Mouse (Mus musculus) G1E (cell line): ENCODE measurements around the gene Faiml. TPM values are rescaled to one million over a fixed set of nuclear protein-coding genes. Genes with fewer than 3 reads are reported as not detected.

Experiments used
- ATAC-seq: 2 replicates; pipeline ENCODE4 v1.8.0; 2016; ENCODE audit warnings: mild to moderate bottlenecking; ENCODE audit not compliant: insufficient number of reproducible peaks, poor library complexity, low FRiP score, severe bottlenecking; ENCODE audit errors: extremely low read depth
- DNase-seq: peaks from one replicate; pipeline ENCODE4 v3.0.0; 2012; ENCODE audit warnings: low spot score
- H3K27me3 ChIP-seq: 2 replicates; pipeline ENCODE4 v1.6.1; 2012; ENCODE audit warnings: mild to moderate bottlenecking, low read length, inconsistent platforms; ENCODE audit not compliant: insufficient read depth
- H3K36me3 ChIP-seq: replicated peaks from 2 replicates; pipeline ENCODE3; 2012; ENCODE audit warnings: mild to moderate bottlenecking, inconsistent platforms
- H3K4me1 ChIP-seq: 2 replicates; pipeline ENCODE4 v1.6.1; 2012; ENCODE audit warnings: low read depth, low read length, inconsistent platforms, mixed read lengths; ENCODE audit not compliant: insufficient read depth
- H3K4me3 ChIP-seq: 2 replicates; pipeline ENCODE4 v1.5.1; 2012; ENCODE audit warnings: low read depth, mild to moderate bottlenecking, inconsistent platforms, low read length, moderate library complexity, mixed read lengths
- H3K9me3 ChIP-seq: replicated peaks from 2 replicates; pipeline ENCODE4 v1.6.1; 2012; ENCODE audit warnings: inconsistent platforms
- CTCF ChIP-seq: IDR thresholded peaks from 2 replicates; pipeline ENCODE4 v1.5.1; 2012; ENCODE audit warnings: low read depth, low read length, inconsistent platforms, mixed read lengths
- GATA1 ChIP-seq: IDR thresholded peaks from 2 replicates; pipeline ENCODE4 v1.6.1; 2012; ENCODE audit warnings: borderline replicate concordance, low read length, inconsistent platforms, mixed read lengths
- GATA2 ChIP-seq: IDR thresholded peaks from 2 replicates; pipeline ENCODE4 v1.6.1; 2012; ENCODE audit warnings: low read depth, low read length, inconsistent platforms, borderline replicate concordance
- POLR2AphosphoS5 ChIP-seq: IDR thresholded peaks from 2 replicates; pipeline ENCODE4 v1.6.1; 2012; ENCODE audit warnings: low read depth, low read length, inconsistent platforms; ENCODE audit not compliant: insufficient replicate concordance
- TAL1 ChIP-seq: conservative IDR thresholded peaks from 2 replicates; pipeline ENCODE4 v1.6.1; 2012; ENCODE audit warnings: low read depth, low read length, inconsistent platforms, mixed read lengths
- polyA plus RNA-seq: library from polyadenylated mRNA; stranded (reverse); fragments of >175 nt; gene quantifications from 2 replicates; pipeline ENCODE4 v1.2.3, GENCODE M21; 2012
- total RNA-seq, 2 experiments: library from RNA; stranded (forward) in 1 of 2; stranded (reverse) in 1 of 2; fragments of 200-1000 nt in 1 of 2; fragments of >200 nt in 1 of 2; fragmentation: Nextera tagmentation in 1 of 2; gene quantifications; 2 replicates each; pipeline ENCODE4 v1.2.3; 2014 to 2017

The Faiml gene
- total and polyA plus RNA-seq, 3 experiments: not detected

DNA sequence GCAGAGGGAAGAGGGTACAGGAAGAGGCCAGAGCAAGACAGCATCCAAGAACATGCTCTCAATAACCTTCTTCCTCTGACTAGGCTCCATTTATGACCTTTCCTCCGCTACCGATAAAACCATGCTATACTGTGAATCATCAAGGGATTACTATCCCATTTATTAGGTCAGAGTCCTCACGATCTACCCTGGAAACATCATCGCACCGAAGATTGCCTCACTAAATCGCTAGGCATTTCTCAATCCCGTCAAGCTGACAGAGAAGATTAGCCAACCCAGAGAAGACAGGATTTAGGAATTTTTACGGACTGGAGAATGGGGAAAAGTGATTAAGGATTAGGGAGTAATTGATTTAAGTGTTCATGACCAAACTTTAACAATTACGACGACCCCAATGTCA is 1.2 kb upstream of the Faiml start:
- Histone ChIP-seq H3K4me3 (no peak overlapping the region), H3K4me1 (peaks cover 49% of the 10 kb centered on the region), H3K9me3 (no peaks in the 10 kb centered on the region), H3K36me3 (no peaks in the 10 kb centered on the region), H3K27me3 (no peaks in the 10 kb centered on the region)
- DNase-seq: no peak
- no peak for ATAC-seq
- TF ChIP-seq GATA1 (no peak), GATA2 (no peak), POLR2AphosphoS5 (no peak), TAL1 (no peak), CTCF (no peak)

DNA sequence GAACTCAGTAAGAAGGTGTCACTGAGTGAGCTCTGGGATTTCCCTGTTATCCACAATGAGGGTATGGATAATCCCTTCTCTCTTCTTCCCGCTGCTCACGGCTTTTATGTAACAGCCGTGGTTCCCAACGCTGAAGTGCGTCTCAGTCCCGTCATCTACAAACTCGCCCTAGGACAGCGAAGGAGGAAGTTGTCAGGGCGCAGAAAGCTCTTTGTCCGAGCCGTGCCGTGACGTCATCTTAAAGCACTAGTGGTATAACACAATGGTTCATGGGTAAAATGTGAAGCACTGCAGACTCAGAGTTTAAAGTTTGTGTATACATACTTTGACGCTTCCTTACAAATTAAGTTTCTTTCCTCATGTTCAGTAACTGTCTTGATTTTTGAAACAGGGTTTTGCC is 7.6 kb downstream of the Faiml start:
- TF ChIP-seq GATA2 (no peak), GATA1 (no peak), POLR2AphosphoS5 (no peak), CTCF (no peak), TAL1 (no peak)
- H3K4me1 ChIP-seq: no peaks in the 10 kb centered on the region; the same call in none of the 2 replicates
- H3K27me3 ChIP-seq: no peaks in the 10 kb centered on the region
- peaks cover 12% of the 10 kb centered on the region for H3K9me3 ChIP-seq
- DNase-seq (no peak), ATAC-seq (no peak)
- no peak overlapping the region for H3K4me3 ChIP-seq
- H3K36me3 ChIP-seq: no peaks in the 10 kb centered on the region

DNA sequence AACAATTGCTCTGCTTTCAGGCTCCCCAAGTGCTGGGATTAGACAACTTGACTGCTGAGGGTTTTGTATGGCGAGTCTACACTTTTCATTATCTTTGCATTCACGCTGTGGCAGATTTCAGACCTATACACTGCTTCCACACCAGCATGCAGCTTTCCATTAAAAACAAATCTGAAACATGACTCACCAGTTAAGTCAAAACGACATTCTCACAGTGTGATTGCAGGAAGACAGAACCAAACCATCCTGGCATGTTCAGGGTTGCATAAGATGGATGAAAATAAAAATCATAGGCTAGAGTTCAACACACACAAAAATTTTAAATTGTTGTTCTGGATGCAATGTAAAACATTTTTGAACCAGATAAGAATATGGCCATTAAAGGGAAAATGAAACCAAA is 12.5 kb downstream of the Faiml start:
- Histone ChIP-seq H3K4me3 (no peak overlapping the region), H3K27me3 (no peaks in the 10 kb centered on the region), H3K36me3 (no peaks in the 10 kb centered on the region), H3K4me1 (peaks cover 22% of the 10 kb centered on the region), H3K9me3 (peaks cover 12% of the 10 kb centered on the region)
- ATAC-seq (no peak), DNase-seq (no peak)
- TF ChIP-seq GATA1 (no peak), POLR2AphosphoS5 (no peak), TAL1 (no peak)

DNA sequence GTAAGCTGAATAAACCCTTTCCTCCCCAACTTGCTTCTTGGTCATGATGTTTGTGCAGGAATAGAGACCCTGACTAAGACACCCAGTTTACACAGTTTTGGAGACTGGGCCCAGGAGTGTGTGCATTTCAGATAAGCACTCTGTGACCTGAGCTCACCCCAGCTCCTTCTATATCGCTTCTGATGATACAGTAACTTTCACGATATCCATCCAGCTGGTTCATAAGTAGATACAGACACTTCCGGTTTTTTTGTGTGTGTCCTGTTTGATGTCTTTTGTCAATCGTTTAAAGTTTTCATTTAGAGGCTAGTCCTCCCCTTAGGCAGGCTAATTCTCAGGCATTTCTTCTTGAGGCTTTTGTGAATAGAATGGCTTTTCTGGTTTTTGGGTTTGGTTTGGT is 15.4 kb downstream of the Faiml start:
- Histone ChIP-seq H3K36me3 (no peaks in the 10 kb centered on the region), H3K4me1 (peaks cover 27% of the 10 kb centered on the region), H3K27me3 (no peaks in the 10 kb centered on the region), H3K4me3 (no peak overlapping the region; the same call in 1 of the 2 replicates), H3K9me3 (no peaks in the 10 kb centered on the region)
- no peak for DNase-seq
- ATAC-seq: peak; percentile 97
- no peak for TF ChIP-seq POLR2AphosphoS5
- no peak for TF ChIP-seq CTCF
- no peak for TF ChIP-seq GATA2
- TF ChIP-seq TAL1: peak; percentile 44
- no peak for TF ChIP-seq GATA1

GRCm38 (mm10) chr9:99217999-99218719 is 18.9 kb downstream of the Faiml start:
- H3K27me3 ChIP-seq: no peaks in the 10 kb centered on the region
- ATAC-seq (peak; percentile 67), DNase-seq (peak; percentile 52)
- H3K9me3 ChIP-seq: no peaks in the 10 kb centered on the region
- H3K4me1 ChIP-seq: peaks cover 37% of the 10 kb centered on the region
- TF ChIP-seq POLR2AphosphoS5 (no peak), TAL1 (no peak), CTCF (no peak), GATA1 (no peak), GATA2 (no peak)
- H3K4me3 ChIP-seq: no peak overlapping the region
- no peaks in the 10 kb centered on the region for H3K36me3 ChIP-seq

DNA sequence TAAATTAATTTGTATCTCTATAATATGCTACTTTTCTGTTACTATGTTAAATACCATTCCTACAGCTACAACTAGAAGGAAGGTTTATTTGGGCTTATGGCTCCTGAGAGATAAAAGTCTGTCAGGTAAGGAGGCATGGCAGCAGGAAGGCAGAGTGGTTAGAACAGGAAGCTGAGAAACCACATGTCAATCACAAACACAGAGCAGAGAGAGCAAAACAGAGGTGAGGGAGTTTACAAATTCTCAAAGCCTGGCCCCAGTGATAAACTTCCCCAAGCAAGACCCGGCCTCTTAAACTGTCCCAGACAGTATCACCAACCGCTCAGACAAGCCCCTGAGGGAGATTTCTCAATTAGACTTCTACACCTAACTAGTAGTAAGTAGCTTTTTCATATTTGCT is 20.9 kb downstream of the Faiml start:
- no peak overlapping the region for H3K4me3 ChIP-seq
- H3K9me3 ChIP-seq: no peaks in the 10 kb centered on the region
- no peaks in the 10 kb centered on the region for H3K36me3 ChIP-seq
- TF ChIP-seq TAL1 (no peak), CTCF (no peak), POLR2AphosphoS5 (no peak), GATA1 (no peak), GATA2 (no peak)
- H3K4me1 ChIP-seq: peaks cover 27% of the 10 kb centered on the region
- ATAC-seq (0 out of 2 replicates have a peak, but pooled peaks have one; percentile 30), DNase-seq (no peak)
- H3K27me3 ChIP-seq: peaks cover 4% of the 10 kb centered on the region; the same call in 1 of the 2 replicates
